Mouse (Mus musculus): ENCODE data around the gene Dst.

Gene Dst

DNA sequence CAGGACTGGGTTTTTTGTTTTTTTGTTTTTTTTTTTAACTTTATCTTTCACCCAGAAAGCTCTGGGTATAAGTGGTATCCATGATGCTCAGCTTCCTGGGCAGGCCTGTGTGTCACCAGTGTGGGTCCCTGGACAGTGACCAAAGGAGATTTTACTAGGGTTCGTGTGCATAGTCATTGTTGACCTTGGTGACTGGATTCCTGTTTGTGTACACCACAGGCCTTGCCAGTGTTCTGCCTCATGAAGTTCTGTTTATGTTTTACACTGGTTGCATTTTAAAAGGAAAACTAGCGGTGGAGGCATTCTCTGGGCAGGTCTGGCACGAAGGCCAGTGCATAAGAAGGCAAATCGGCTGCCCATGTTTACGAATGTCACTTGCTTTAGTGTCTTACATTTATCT is 215.3 kb downstream of the Dst start:
- intact Hi-C loops (cut with DNase I), result no loop called here

DNA sequence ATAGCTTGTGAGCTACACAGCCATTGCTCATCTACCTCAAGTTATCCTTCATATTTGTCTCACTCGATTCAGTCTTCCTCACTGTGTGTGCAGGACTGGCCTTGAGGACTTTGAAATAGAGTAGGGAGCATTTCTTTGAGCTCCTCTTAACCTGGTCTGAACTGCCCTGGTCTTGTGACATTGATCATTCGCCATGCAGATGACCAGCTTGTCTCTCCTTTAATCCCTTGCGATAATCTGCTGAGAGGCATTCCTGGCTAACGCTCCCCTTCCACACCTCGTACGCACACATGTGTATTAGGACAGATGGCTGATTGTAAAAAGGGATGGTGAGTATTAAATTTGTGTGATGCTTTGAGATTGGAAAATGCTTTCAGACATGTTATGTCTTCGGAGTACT is 216.4 kb downstream of the Dst start:
- intact Hi-C loops (cut with DNase I), result no loop called here

GRCm38 (mm10) chr1:34125148-34125547 is 217.1 kb downstream of the Dst start:
- intact Hi-C loops (cut with DNase I), result no loop called here

DNA sequence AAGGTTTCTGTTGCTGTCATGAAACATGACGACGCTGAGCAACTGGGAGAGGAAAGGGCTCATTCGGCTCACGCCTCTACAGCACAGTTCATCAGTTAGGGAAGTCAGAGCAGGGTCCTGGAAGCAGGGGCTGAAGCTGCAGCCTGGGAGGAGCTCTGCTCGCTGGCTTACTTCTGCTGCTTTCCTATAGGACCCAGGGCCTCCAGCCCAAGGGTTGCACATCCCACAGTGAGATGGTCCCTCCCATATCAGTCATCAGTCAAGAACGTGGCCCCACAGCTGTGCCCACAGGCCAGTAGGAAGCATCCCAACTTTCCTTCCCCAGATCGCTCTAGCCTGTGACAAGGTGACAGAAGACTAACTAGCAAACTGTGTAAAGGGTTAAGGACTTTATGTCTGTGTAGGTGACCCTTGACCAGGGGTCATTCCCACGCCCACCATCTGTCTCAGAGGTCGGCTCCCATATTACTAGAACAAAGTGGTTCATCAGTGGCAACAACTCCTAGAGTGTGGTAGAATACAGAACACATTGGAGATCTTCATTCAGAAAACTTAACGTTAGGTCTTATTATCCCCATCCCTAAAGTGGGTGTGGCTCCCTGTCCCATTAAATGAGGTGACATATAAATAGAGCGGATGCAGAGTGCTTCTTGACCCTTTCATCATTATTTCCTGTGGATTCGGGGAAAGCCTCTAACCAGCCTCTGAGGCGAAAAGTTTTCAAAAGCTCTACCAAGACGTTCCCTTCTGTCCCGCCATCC is 219.9 kb downstream of the Dst start:
- intact Hi-C loops (cut with DNase I), result no loop called here

DNA sequence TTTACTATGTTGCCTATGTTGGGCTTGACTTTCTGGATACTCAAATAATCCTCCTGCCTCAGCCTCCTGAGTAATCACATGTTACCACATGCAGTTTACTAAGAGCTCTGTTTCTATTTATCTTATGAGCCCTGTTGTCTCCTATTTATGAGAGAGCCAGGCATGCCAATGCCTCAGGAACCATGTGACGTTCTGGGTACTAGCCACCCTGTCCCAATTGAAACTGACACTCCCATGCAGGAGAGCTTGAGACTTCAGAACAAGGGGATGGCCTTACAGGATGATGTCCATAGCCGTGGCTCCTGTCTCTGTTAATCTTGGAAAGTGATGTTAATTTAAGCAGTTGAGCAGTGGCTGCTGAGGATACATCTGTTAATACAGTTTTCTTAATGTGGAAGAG is 220.8 kb downstream of the Dst start:
- intact Hi-C loops (cut with DNase I), result no loop called here

DNA sequence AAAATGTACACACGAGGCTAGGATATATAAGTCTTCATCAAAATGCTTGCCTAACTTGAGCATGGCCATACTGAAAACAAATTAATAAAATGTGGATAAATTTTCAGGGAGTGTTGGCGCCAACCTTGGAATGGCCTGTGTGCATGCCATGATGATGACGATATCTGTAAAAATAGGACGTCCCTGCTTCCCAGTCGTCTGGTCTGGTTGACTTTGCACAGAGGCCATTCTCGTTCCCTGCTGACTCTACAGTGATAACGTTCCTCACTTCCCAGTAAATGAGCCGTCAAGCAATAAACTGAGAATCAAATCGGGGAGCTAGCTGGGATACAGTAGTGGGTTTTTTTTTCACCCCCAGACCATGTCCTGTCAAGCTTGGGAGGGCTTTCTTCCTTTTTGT is 221.7 kb downstream of the Dst start:
- intact Hi-C loops (cut with DNase I), result no loop called here

GRCm38 (mm10) chr1:34130804-34131203 is 222.8 kb downstream of the Dst start:
- intact Hi-C loops (cut with DNase I), result no loop called here

DNA sequence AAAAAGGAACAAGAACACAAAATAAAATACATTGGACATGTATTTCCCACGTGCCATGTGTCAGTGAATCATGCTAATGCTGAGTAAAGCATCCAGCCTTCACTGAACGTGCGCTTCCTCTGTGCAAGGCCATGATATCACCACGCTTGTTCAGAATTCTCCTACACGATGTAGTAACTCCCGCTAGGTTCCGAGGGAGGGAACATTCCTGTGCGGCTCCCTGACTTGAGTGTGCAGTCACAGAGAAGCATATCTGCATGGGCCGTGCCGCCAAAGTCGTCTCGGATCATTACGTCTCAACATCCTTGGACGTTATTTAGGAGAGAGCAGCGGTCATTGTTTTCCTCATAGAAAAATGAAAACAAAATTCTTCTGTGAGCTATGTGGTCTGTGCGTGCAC is 224.8 kb downstream of the Dst start:
- intact Hi-C loops (cut with DNase I), result no loop called here

GRCm38 (mm10) chr1:34135535-34135934 is 227.5 kb downstream of the Dst start:
- intact Hi-C loops (cut with DNase I), result no loop called here

DNA sequence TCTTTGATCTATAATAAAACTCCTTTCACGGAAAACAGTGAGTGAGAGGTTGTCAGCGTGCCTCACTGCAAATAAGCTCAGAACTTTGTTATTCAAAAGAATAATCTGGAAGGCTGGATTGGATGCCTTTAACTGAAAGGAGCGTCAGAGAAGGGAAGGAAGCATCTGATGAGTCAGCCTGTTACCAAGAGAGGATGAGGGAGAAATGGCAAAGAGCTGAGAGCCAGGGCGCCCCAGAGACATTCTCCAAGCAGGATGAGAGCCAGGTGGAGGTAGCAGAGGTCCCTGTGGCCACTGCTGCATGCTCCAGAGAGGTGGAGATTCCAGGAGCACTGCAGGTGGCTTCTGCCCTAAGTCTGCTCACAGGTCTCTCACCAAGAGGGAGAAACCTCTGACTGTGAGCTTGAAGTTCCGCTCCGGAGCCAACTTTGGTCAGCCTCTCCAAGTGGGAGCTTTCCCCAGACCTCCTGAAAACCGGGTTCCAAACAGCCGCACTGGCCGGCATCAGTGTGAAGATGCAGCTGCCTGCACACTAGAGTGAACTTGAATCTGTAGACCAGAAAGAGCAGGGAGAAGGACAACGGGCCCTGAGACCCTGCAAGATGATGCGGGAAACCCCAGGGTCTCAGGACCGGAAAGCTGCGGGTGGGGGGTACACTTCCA is 231.3 kb downstream of the Dst start:
- intact Hi-C loops (cut with DNase I), result no loop called here

DNA sequence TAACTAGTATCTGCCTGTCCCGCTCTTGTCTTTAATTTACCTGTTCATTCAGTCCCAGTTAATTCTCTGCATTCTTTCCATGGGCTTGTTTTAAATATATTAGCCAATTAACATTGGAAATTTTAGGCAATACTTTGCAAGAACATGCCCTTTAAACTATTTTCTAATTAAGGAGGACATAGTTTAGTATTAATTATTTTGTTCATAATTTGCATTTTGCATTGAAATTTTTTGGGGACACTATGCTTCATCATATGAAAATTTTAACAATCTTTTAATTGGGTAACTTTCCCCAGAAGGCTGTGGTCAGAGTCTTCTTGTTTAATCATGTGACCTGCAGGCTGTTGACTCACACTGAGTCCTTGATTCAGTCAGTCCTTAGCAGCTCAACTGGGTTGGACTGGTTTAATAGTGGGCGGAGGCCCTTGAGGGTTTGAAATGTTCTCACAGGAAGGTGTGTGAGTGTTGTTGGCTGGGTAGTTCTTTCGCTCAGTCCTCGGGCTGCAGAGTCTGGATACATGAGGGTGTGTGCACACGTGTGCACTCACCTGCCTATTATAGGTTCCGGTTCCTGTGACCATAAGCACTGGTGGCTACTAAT is 231.9 kb downstream of the Dst start:
- intact Hi-C loops (cut with DNase I), result no loop called here

DNA sequence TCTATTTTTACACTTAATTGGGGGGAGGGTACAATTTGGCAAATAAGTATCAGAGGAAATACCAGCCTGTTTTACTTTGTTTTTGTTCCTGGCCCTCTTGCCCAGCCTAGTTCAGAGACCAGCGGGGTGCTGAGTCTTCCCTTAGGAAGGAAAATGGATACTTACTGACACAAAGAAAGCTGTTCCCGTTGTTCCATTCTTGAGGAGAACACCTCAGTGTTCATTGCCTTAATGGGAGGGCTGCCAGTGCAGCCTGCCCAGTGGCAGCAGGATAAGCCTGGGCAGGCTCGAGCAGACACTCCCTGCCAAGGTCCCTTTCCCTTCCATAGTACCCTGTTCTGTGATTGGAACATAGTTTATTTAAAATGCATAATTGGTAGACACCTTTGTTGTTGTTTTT is 232.7 kb downstream of the Dst start:
- intact Hi-C loops (cut with DNase I), result no loop called here

DNA sequence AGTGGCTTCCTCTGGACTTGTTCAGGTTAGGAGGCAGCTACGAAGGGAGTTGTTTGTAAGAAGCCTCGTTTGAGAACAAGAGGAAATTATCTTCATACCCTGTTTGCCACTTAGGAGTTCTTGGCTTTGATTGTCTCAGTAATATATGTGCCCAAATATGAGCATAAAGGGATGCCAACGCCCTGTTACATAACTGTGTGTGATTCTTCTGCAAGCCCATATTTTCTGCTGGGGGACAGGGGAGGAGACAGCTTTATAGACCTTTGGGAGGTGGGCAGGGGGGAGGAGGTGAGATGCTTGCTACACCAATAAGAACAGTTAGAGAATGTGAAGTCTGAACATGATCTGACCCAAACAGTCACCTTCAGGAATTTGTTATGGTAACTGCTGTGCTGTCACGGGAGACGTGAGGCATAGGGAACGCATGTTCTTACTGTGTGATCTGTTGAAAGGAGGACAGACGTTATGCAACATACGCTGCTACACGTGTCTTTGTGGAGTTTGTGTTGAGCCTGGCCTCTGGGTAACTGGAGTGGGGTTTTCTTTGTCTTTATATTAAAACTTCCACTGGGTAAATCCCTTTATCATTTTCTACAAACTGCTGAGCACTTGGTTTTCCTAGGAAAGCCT is 235.0 kb downstream of the Dst start:
- intact Hi-C loops (cut with DNase I), result no loop called here

DNA sequence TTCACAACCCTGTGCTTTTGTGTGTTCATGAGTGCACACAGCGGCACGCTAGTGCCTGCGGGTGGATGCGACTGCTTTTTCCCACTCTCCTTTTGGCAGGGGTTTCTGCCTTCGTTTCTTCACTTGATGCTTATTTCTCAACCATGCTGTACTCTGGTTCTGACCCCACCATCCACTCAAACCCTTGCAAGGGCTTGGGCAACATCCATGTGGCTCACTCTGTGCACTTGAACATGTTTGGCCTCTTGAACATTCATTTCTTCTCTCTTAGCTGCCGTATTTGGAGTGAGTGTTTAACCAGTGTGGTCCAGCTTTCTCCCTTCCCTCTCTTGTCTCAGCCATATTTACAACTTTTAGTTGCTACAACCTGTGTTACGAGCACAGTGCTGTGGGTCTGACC is 236.8 kb downstream of the Dst start:
- intact Hi-C loops (cut with DNase I), result no loop called here

GRCm38 (mm10) chr1:34148039-34148438 is 240.0 kb downstream of the Dst start:
- intact Hi-C loops (cut with DNase I), result no loop called here

- intact Hi-C loops (cut with DNase I), result no loop called here
Observed at GRCm38 (mm10) chr1:34150416-34151093, 242.5 kb downstream of the Dst start.

DNA sequence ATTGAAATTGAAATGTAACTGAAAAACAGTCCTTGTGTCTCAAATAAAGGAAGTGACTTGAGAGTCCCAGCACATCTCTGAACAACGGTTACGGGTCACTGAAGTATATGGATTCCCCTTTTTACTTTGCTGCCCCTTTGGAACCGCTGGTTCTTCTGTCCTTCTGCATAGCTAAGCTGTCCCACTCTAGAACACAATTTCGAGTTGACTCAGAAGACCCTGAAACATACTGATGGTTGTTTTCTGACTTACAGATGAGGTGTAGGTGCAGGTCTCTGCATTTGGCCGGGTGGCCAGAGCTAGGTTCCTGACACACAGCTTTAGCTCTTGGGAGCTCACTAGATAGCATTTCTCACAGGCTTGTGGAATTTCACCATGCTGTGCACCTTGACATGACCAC is 244.7 kb downstream of the Dst start:
- intact Hi-C loops (cut with DNase I), result no loop called here

GRCm38 (mm10) chr1:34156058-34156457 is 248.0 kb downstream of the Dst start:
- intact Hi-C loops (cut with DNase I), result no loop called here

GRCm38 (mm10) chr1:34157702-34158101 is 249.7 kb downstream of the Dst start:
- intact Hi-C loops (cut with DNase I), result no loop called here

DNA sequence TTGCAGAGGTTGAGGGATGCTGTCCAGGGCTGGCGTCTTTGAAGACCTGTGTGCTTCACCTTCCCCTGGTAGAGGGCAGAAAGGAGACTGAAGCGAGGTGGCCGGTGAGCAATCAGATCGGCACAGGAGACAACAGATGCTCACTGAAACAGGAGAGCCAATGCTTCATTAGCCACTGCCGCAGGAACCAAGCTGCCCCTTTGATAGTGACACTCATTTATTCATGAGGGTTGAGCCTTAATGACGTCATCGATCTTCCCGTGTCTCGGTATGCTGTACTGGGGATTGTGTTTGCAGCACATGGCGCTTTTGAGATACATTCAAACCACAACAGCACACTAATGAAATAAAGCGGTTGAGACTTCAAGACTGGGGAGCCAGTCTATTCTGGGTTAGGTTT is 250.8 kb downstream of the Dst start:
- intact Hi-C loops (cut with DNase I), result no loop called here

- intact Hi-C loops (cut with DNase I), result loop anchor here (5.0 kb wide), 1 partner anchor 93 kb away; no protein-coding TSS in a partner anchor
Observed at GRCm38 (mm10) chr1:34159898-34160297, 251.9 kb downstream of the Dst start.

All from adrenal gland (tissue).